In genomic region chr17:75094591-75094990, GRCm38 (mm10) we compare ENCODE assay signal across 21 mouse cellular contexts.
DNase-seq lines count a peak whose midpoint lies in the region; TF ChIP-seq lines count a peak whose summit lies in the region.
"Had no signal": no experiment of that assay in that cellular context is flagged by ENCODE, and none has a peak within 500 bp of the region (broad histone marks: within the 10 kb centered on the region; RNA-seq: fewer than 3 reads in every experiment).

No protein-coding gene starts in this region.

- H3K4me3 ChIP-seq in gastrocnemius, adult 2 months: no peak overlapping the region
- no peak overlapping the region for H3K4me3 ChIP-seq in heart, embryonic 10.5 days
- H3K4me3 ChIP-seq: forebrain, embryonic 10.5 days; forebrain, embryonic 13.5 days; heart, embryonic 13.5 days; hindbrain, embryonic 12.5 days; hindbrain, embryonic 15.5 days had no signal

- H3K4me1 ChIP-seq in heart, embryonic 10.5 days: no peaks in the 10 kb centered on the region
- H3K4me1 ChIP-seq: hindbrain, embryonic 15.5 days had no signal

- 90% methylated on average over 9 of the region's 9 CpGs for WGBS in heart, embryonic 10.5 days

- H3K9me3 ChIP-seq in heart, embryonic 10.5 days: no peaks in the 10 kb centered on the region
- H3K9me3 ChIP-seq: forebrain, embryonic 10.5 days; forebrain, embryonic 13.5 days; heart, embryonic 13.5 days; hindbrain, embryonic 12.5 days; hindbrain, embryonic 15.5 days had no signal

- peak overlapping the region; percentile 28; the same call in 1 of the 2 replicates for H3K27ac ChIP-seq in gastrocnemius, adult 2 months
- no peak overlapping the region for H3K27ac ChIP-seq in heart, embryonic 10.5 days
- H3K27ac ChIP-seq: forebrain, embryonic 10.5 days; forebrain, embryonic 13.5 days; heart, embryonic 13.5 days; hindbrain, embryonic 12.5 days; hindbrain, embryonic 15.5 days had no signal

- no peak for TF ChIP-seq CTCF in gastrocnemius, adult 2 months (IDR thresholded peaks at IDR 0.05)

- no peaks in the 10 kb centered on the region for H3K27me3 ChIP-seq in heart, embryonic 10.5 days (ENCODE audit: insufficient read depth, poor library complexity, severe bottlenecking)
- H3K27me3 ChIP-seq: forebrain, embryonic 13.5 days; heart, embryonic 13.5 days; hindbrain, embryonic 15.5 days; Patski had no signal

- no peaks in the 10 kb centered on the region for H3K36me3 ChIP-seq in heart, embryonic 10.5 days
- H3K36me3 ChIP-seq: forebrain, embryonic 10.5 days; heart, embryonic 13.5 days; hindbrain, embryonic 12.5 days; hindbrain, embryonic 15.5 days had no signal

- peak; percentile 56 for DNase-seq in gastrocnemius, adult 2 months
- no peak for DNase-seq in gastrocnemius, postnatal 36 days
- DNase-seq in heart, adult 9 months (ENCODE audit: low spot score in 2 of 2): peak; percentile 33 to 37
- no peak for DNase-seq in heart, embryonic 10.5 days (ENCODE audit: low spot score)
- DNase-seq in 3T3-L1 (ENCODE audit: low read depth, low spot score) (peak; percentile 73), NIH3T3 (ENCODE audit: low read depth) (peak; percentile 78)
- no peak for DNase-seq in cerebellum, postnatal 4 days (ENCODE audit: low spot score in 2 of 2)
- DNase-seq: adrenal gland, postnatal 25 days; cerebellum, adult 11-12 months; cerebellum, adult 8-10 months; cerebellum, postnatal 10 days; cerebellum, postnatal 36 days; heart, postnatal 14 days; kidney, adult 11 months; kidney, adult 8-10 months had no signal

- intact Hi-C loops in gastrocnemius, adult 2 months (cut with DNase I): no loop called here
- intact Hi-C loops in gastrocnemius, postnatal 36 days (cut with DNase I): loop anchor here (10.0 kb wide), 1 partner anchor 440 kb away; no protein-coding TSS in a partner anchor

Comparison
In these comparisons a context has a peak if more than half of its experiments do, and no peak if none do; other contexts are left out.
1. DNase-seq: peak in gastrocnemius, adult 2 months (single experiment), heart, adult 9 months (2 of 2), 3T3-L1 (single experiment) and NIH3T3 (single experiment); none in gastrocnemius, postnatal 36 days (0 of 2), heart, embryonic 10.5 days (single experiment) and cerebellum, postnatal 4 days (0 of 2).